Mouse (Mus musculus) neutrophil, adult 65 days (primary cell): ENCODE measurements around the gene Ndufaf7. TPM values are rescaled to one million over a fixed set of nuclear protein-coding genes. Genes with fewer than 3 reads are reported as not detected.

ENCODE experiments used
- total RNA-seq: library from RNA; stranded (reverse); gene quantifications from 2 replicates; pipeline ENCODE4 v1.2.4, GENCODE M21; 2023

Ndufaf7 gene
- total RNA-seq = 22.6 and 32.3 TPM in 2 replicates

GRCm38 (mm10) chr17:78936466-78937228 is at the start of gene Ndufaf7, which contains the start of gene Cebpz:
Gene Ndufaf7, plus strand, starts transcription at chr17:78937136.
Gene Cebpz, minus strand, starts transcription at chr17:78937066.

GRCm38 (mm10) chr17:78906892-78907291 is 30.0 kb upstream of the Ndufaf7 start, which contains the start of gene Sult6b1:
Gene Sult6b1, minus strand, starts transcription at chr17:78906992.

GRCm38 (mm10) chr17:78916369-78916813 is 20.5 kb upstream of the Ndufaf7 start, which contains the start of gene Cebpzos:
Gene Cebpzos, plus strand, starts transcription at chr17:78916500.

Other genes with a start within 250 kb of the Ndufaf7 start
- 40.4 and 41.1 TPM in 2 replicates for gene Strn, start 199.9 kb upstream of the Ndufaf7 start, total RNA-seq
- 18.8 and 20.3 TPM in 2 replicates for gene Heatr5b, start 101.8 kb upstream of the Ndufaf7 start, total RNA-seq
- gene Gpatch11, start 101.6 kb upstream of the Ndufaf7 start, total RNA-seq = 19.6 and 38.9 TPM in 2 replicates
- gene Eif2ak2, start 54.6 kb upstream of the Ndufaf7 start, total RNA-seq = 22.5 and 26.7 TPM in 2 replicates
- not detected in 2 replicates for gene Sult6b1, start 30.1 kb upstream of the Ndufaf7 start, total RNA-seq
- gene Cebpzos, start 20.6 kb upstream of the Ndufaf7 start, total RNA-seq = 6.3 and 6.7 TPM in 2 replicates
- gene Cebpz, start 70 bp upstream of the Ndufaf7 start, total RNA-seq = 110 and 125 TPM in 2 replicates
- 44.6 and 51.5 TPM in 2 replicates for gene Prkd3, start 83.7 kb downstream of the Ndufaf7 start, total RNA-seq
- 3.9 and 4.4 TPM in 2 replicates for gene Qpct, start 114.8 kb downstream of the Ndufaf7 start, total RNA-seq